Mouse (Mus musculus): Measurements from ENCODE around the gene Kifc5b.

DNA sequence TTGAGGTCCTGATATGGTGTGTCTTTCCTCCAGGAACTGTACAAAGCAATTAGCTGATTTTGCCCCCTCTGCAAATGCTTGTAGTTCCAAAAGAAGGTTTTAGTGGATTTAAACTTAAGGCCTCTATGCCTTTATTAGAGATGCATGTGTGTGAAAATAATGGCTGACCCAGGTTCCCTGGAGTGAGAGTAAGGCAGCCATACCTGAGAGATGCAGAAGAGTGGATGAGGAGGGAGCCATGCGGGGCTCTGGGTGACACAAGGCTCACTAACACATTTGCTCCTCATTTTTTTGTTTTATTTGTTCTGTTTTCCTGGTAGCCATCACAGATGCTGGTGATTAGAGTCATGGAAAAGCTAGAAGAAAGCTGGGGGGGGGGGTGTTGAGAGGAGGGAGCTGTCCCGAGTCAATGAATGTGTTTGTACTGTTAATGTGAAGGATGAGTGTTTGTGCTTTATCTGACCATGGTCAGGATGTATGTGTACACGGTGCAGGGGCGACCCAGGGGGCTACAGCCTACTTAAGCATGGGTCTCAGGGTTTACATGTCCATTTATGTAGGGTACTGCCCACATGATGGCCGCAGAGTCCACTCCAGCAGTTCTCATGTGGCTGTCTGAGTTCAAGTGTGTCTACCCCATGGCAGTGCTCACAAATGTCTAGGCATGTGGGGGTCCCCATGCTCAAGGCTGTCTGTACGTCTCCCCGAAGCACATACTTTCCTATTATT lies 33.8 kb downstream of the Kifc5b start:
- TF ChIP-seq CTCF (IDR thresholded peaks at IDR 0.05; ENCODE audit: borderline replicate concordance, extremely low read depth, insufficient read depth, insufficient read length) = no peak
- TF ChIP-seq POLR2A (IDR thresholded peaks at IDR 0.05; ENCODE audit: borderline replicate concordance, extremely low read depth, insufficient read depth, insufficient read length, poor library complexity, severe bottlenecking) = no peak
